Mouse (Mus musculus) ES-E14 (cell line): ENCODE data around the gene Rbm45.

Experiments used
- CHD2 ChIP-seq: IDR thresholded peaks from 2 replicates; pipeline ENCODE4 v1.6.1; 2014; ENCODE audit warnings: mild to moderate bottlenecking, low read depth, low read length, inconsistent platforms
- HCFC1 ChIP-seq: IDR thresholded peaks from 2 replicates; pipeline ENCODE4 v1.6.1; 2012; ENCODE audit warnings: low read length, inconsistent platforms, borderline replicate concordance; ENCODE audit not compliant: insufficient read depth
- MAFK ChIP-seq: IDR thresholded peaks from 2 replicates; pipeline ENCODE4 v1.6.1; 2014; ENCODE audit warnings: mild to moderate bottlenecking, low read depth, low read length, inconsistent platforms; ENCODE audit not compliant: insufficient read depth
- ZC3H11A ChIP-seq: IDR thresholded peaks from 2 replicates; pipeline ENCODE4 v1.6.1; 2012; ENCODE audit warnings: low read depth, mild to moderate bottlenecking, inconsistent platforms, low read length, borderline replicate concordance
- ZNF384 ChIP-seq: IDR thresholded peaks from 2 replicates; pipeline ENCODE4 v1.6.1; 2012; ENCODE audit warnings: low read depth, low read length, inconsistent platforms

DNA sequence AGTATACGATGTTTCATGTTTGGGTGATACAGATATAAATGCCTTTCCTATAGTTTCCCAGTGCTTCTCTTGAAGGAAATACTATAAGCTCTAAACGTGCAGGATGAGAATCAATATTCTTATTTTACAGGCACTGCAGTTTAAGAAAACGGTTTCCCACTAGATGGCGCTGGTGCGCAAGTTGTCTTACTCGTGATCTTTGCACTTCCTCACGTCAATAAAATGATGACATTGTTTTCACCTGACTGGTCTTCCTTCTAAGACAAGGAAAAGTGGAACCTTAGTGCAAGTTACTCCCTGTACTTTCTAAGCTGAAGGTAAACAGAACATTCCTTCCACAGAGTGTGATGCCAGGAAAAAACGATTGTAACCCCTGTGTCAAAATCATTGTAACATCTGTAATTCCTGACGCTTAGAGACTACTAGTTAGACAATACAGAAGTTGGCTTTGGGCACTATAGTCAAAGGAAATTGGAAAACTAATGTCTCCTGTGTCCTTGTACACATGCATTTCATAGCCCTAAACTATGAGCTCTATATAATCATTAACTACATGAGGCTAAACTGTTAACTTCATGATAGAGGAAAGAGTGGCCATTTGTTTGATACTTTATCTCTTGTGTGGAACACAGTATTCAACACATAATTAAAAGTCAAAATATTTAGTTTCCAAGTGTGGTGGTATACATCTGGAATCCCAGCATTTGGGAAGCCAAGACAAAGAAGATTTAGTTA, 2.4 kb upstream of the Rbm45 start:
- TF ChIP-seq MAFK (0 out of 2 replicates have a peak, but pooled peaks have one; percentile 11), ZC3H11A (no peak; the same call in 1 of the 2 replicates), HCFC1 (no peak), ZNF384 (no peak), CHD2 (no peak)
